Comparison of ENCODE assay signal across 8 mouse cellular contexts in genomic region chr6:124414150-124414926, GRCm38 (mm10). TPM values are rescaled to one million over a fixed set of nuclear protein-coding genes. Genes with fewer than 3 reads are reported as not detected.
DNase-seq lines count a peak whose midpoint lies in the region.

No protein-coding gene starts in this region.

- peak; percentile 15 for DNase-seq in gastrocnemius, adult 18-20 months (ENCODE audit: low spot score)
- no peak for DNase-seq in gastrocnemius, postnatal 25 days
- DNase-seq in heart, postnatal 36 days: peak; percentile 38 to 49
- DNase-seq in layer of hippocampus, postnatal 14 days (ENCODE audit: low spot score in 2 of 2): peak; percentile 45 to 56
- DNase-seq in lung, postnatal 4 days: peak; percentile 49 to 50
- peak; percentile 40 for DNase-seq in right cerebral cortex, postnatal 14 days

- intact Hi-C loops in heart, postnatal 36 days (cut with DNase I): loop anchor here (10.0 kb wide), 1 partner anchor 340 kb away; the partner anchor contains the start of genes Atn1 and Gm45234

- peaks cover 10% of the 10 kb centered on the region for H3K36me3 ChIP-seq in erythroblast, embryonic 14.5 days (ENCODE audit: control insufficient read depth)

- H3K27me3 ChIP-seq in erythroblast, embryonic 14.5 days (ENCODE audit: control insufficient read depth): no peaks in the 10 kb centered on the region

- peaks cover 5% of the 10 kb centered on the region for H3K4me1 ChIP-seq in brown adipose tissue, adult 24 weeks (ENCODE audit: control insufficient read depth, insufficient read depth, insufficient read length, low read length)
- H3K4me1 ChIP-seq in erythroblast, embryonic 14.5 days (ENCODE audit: control insufficient read depth): peaks cover 30% of the 10 kb centered on the region

- H3K9me3 ChIP-seq in erythroblast, embryonic 14.5 days (ENCODE audit: control insufficient read depth, low read length): no peaks in the 10 kb centered on the region

- peak overlapping the region; percentile 97 for H3K4me3 ChIP-seq in brown adipose tissue, adult 24 weeks (ENCODE audit: insufficient read depth, low read depth, low read length)
- H3K4me3 ChIP-seq in erythroblast, embryonic 14.5 days (replicated peaks): peak overlapping the region; percentile 82

- peak overlapping the region; percentile 75 for H3K27ac ChIP-seq in brown adipose tissue, adult 24 weeks (replicated peaks; ENCODE audit: low read depth, low read length)

RNA-seq across cellular contexts. Expression of gene Pex5, which starts 0.5 kb away (rescaled TPM):
- 10 to 100 TPM; 20.2 to 20.6 TPM for total RNA-seq in gastrocnemius, adult 18-20 months (2021)
- total RNA-seq in gastrocnemius, postnatal 25 days (2021): 10 to 100 TPM; 24.6 to 29.0 TPM
- 52.7 and 53.9 TPM in 2 replicates for polyA plus RNA-seq in brown adipose tissue, adult 24 weeks (2012; ENCODE audit: insufficient read depth, insufficient read length, missing spikeins)
- polyA plus RNA-seq in erythroblast, embryonic 14.5 days (2012): 0.24 and 0.42 TPM in 2 replicates
- total RNA-seq in heart, postnatal 36 days (2021): 10 to 100 TPM; 26.9 to 28.7 TPM
- total RNA-seq in layer of hippocampus, postnatal 14 days (2021): 10 to 100 TPM; 61.7 to 66.1 TPM

RNA-seq across cellular contexts. Expression of gene Clstn3, which starts 50.3 kb away (rescaled TPM):
- 1 to 10 TPM in 1 of 2 experiments, under 1 TPM in 1; 0.34 to 1.1 TPM for total RNA-seq in gastrocnemius, adult 18-20 months (2021)
- total RNA-seq in gastrocnemius, postnatal 25 days (2021): under 1 TPM; 0.59 to 0.61 TPM
- 269 and 304 TPM in 2 replicates for polyA plus RNA-seq in brown adipose tissue, adult 24 weeks (2012; ENCODE audit: insufficient read depth, insufficient read length, missing spikeins)
- 0.31 and 0.68 TPM in 2 replicates for polyA plus RNA-seq in erythroblast, embryonic 14.5 days (2012)
- 1 to 10 TPM in 1 of 2 experiments, under 1 TPM in 1; 0.73 to 2.1 TPM for total RNA-seq in heart, postnatal 36 days (2021)
- 100 to 1,000 TPM; 283 to 312 TPM for total RNA-seq in layer of hippocampus, postnatal 14 days (2021)

Comparison
In these comparisons a context has a peak if more than half of its experiments do, and no peak if none do; other contexts are left out.
1. RNA of gene Clstn3, which starts 50.3 kb away (total RNA-seq): 283 to 312 TPM in layer of hippocampus, postnatal 14 days; 0.73 to 2.1 TPM in heart, postnatal 36 days, 0.34 to 1.1 TPM in gastrocnemius, adult 18-20 months and 0.59 to 0.61 TPM in gastrocnemius, postnatal 25 days; every median in the first group is over 10 times any median in the second.